Mouse (Mus musculus) spleen, adult 2 months (tissue): ENCODE data around the gene Schip1. TPM values are rescaled to one million over a fixed set of nuclear protein-coding genes. Genes with fewer than 3 reads are reported as not detected.

Source experiments
- DNase-seq, 2 experiments: peaks; one replicate each; pipeline versions ENCODE4 v3.0.0 to v3.0.0-alpha.2; 2012 to 2021; ENCODE audit warnings: low spot score in 2 of 2, low read depth in 1 of 2
- H3K27ac ChIP-seq: fragments of 200-500 bp; 2 replicates; pipeline ENCODE4 v1.5.1; 2012; ENCODE audit warnings: low read length, inconsistent platforms; ENCODE audit not compliant: insufficient read depth
- H3K27me3 ChIP-seq: fragments of 200-500 bp; 2 replicates; pipeline ENCODE4 v1.6.1; 2012; ENCODE audit warnings: mild to moderate bottlenecking, moderate library complexity, low read length, inconsistent platforms; ENCODE audit not compliant: control insufficient read depth, insufficient read depth
- H3K36me3 ChIP-seq: fragments of 200-500 bp; 2 replicates; pipeline ENCODE4 v1.6.1; 2012; ENCODE audit warnings: mild to moderate bottlenecking, low read length, inconsistent platforms; ENCODE audit not compliant: control insufficient read depth, insufficient read depth
- H3K4me1 ChIP-seq: fragments of 200-500 bp; 2 replicates; pipeline ENCODE4 v1.6.1; 2011; ENCODE audit warnings: inconsistent platforms; ENCODE audit not compliant: control insufficient read depth, insufficient read depth, insufficient read length
- H3K4me3 ChIP-seq: fragments of 200-500 bp; 2 replicates; pipeline ENCODE4 v1.5.1; 2011; ENCODE audit warnings: mild to moderate bottlenecking, inconsistent platforms; ENCODE audit not compliant: insufficient read depth, insufficient read length; ENCODE audit errors: extremely low read depth
- CTCF ChIP-seq: fragments of 200-500 bp; IDR thresholded peaks from 2 replicates; pipeline ENCODE4 v1.5.1; 2011; ENCODE audit warnings: mild to moderate bottlenecking, inconsistent platforms; ENCODE audit not compliant: insufficient read depth, insufficient read length, insufficient replicate concordance; ENCODE audit errors: extremely low read depth
- POLR2A ChIP-seq: fragments of 200-500 bp; IDR thresholded peaks from 2 replicates; pipeline ENCODE4 v1.6.1; 2011; ENCODE audit warnings: low read depth, low read length, inconsistent platforms
- WGBS: fragments of 180-500 bp; shearing (Covaris S2); methylation state at CpG from one replicate; pipeline ENCODE4 v1.1.7; 2018; 5-methylcytosine and 5-hydroxymethylcytosine counted together
- polyA plus RNA-seq: library from polyadenylated mRNA; depleted of rRNA; stranded (reverse); fragments of >200 nt; gene quantifications from 2 replicates; pipeline ENCODE4 v1.2.3, GENCODE M21; 2012

Gene Schip1
- polyA plus RNA-seq, 1 experiment = 3.7 TPM

DNA sequence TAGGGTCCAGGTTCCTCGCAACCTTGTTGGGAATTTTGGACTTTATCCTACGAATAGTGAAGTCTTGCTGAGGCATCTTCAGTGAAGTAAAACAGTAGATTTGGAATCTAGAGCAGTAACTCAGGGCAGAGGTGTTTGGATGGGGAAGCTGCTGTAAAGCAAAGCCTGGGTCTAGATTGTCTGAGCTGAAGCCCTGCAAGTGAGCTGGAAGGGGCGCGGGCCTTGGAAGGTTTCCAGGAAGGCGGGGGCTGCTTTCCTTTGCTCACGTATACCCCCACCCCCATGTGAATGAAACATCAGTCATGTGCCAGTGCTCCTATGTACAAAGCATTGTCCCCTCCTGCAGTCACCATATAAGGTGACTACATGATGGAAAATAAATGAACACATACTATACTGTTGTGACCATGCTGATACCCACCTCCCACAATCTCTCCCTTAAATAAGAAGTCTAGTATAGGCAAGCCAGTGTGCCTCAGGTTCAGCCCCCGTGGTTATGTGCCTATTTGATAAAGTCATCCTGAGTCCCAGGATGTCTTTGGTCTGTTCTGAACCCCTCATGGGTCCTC lies 470.6 kb downstream of the Schip1 start:
- Histone ChIP-seq H3K27me3 (no peaks in the 10 kb centered on the region), H3K36me3 (no peaks in the 10 kb centered on the region), H3K4me1 (no peaks in the 10 kb centered on the region), H3K4me3 (no peak overlapping the region), H3K27ac (no peak overlapping the region)
- 79% methylated on average over 7 of the region's 7 CpGs for WGBS
- no peak for TF ChIP-seq POLR2A
- no peak for TF ChIP-seq CTCF
- no peak for DNase-seq

DNA sequence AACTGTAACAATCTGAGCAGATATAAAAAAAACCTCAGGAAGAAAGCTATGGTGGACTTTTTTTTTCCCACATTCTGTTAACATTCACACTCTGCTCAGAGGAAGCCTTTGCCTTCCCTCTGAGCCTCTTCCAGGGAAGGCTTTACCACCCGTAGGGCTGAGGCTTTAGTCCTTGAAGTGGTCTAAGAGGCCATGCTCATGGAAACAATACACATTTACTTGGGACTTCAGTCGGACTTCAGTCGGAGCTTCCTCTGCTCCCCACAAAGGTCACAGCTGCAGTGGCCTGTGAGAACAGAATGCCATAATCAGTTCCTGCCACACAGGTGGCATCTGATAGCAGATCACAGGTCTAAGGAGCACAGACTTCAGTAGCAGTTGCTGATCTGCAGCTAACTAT lies 471.5 kb downstream of the Schip1 start:
- TF ChIP-seq POLR2A (no peak), CTCF (no peak)
- H3K27me3 ChIP-seq = no peaks in the 10 kb centered on the region
- no peaks in the 10 kb centered on the region for H3K36me3 ChIP-seq
- H3K27ac ChIP-seq = no peak overlapping the region
- H3K4me3 ChIP-seq = no peak overlapping the region
- 75% methylated on average over 3 of the region's 3 CpGs for WGBS
- H3K4me1 ChIP-seq = no peaks in the 10 kb centered on the region
- DNase-seq = no peak

DNA sequence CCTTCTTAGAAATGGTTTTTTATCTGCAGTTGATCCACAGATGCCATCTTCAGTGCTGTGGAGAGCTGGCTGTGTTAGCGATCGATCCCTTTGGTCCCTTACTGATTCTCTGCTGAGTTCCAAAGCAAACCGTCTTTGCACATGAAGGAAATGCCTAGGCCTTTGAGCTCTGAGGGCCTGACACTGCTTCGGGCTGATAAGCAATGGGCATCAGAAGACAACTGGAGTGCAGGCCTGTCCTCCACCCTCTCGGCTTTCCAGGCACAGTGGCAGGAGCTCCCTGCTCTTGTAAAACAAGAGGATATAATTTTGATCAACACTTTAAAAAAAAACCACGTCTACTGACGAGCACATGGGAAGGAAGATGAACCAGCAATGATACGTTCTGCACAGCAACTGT lies 477.1 kb downstream of the Schip1 start:
- H3K36me3 ChIP-seq = no peaks in the 10 kb centered on the region
- TF ChIP-seq POLR2A = no peak
- no peak for DNase-seq
- no peak overlapping the region for H3K27ac ChIP-seq
- H3K4me1 ChIP-seq = no peaks in the 10 kb centered on the region; the same call in 1 of the 2 replicates
- no peak overlapping the region for H3K4me3 ChIP-seq
- no peaks in the 10 kb centered on the region for H3K27me3 ChIP-seq
- 83% methylated on average over 8 of the region's 8 CpGs for WGBS

DNA sequence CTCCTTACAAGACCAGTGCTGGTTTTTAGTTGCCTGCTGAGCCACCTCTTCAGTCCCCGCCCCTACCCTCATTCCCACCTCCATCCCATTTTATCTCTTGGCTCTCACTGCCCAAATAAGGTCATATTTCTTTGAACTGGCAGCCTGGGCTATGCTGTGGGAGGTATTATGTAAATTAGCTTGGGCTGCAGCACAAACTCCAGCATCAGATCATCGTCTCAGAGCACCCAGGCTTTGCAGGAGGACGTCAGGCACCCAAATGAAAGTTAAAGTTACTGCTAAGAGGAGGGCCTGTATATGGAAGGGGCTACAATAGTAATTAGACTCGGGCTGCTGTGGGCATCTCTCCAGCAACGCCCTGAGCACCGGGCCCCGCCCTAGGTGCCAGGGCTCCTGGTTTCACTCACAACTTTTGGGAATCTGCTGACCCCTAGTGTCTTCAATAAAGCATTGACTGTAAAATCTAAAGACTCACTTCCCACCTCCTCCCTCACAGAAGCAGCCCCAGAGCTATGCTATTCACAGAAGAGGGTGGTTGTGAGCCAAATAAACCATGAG lies 478.4 kb downstream of the Schip1 start:
- DNase-seq = no peak
- WGBS = 9% methylated on average over 7 of the region's 7 CpGs
- TF ChIP-seq CTCF (no peak), POLR2A (no peak)
- Histone ChIP-seq H3K4me3 (peak overlapping the region; percentile 44; the same call in 1 of the 2 replicates), H3K27me3 (no peaks in the 10 kb centered on the region), H3K36me3 (no peaks in the 10 kb centered on the region), H3K4me1 (no peaks in the 10 kb centered on the region; the same call in 1 of the 2 replicates), H3K27ac (no peak overlapping the region)

DNA sequence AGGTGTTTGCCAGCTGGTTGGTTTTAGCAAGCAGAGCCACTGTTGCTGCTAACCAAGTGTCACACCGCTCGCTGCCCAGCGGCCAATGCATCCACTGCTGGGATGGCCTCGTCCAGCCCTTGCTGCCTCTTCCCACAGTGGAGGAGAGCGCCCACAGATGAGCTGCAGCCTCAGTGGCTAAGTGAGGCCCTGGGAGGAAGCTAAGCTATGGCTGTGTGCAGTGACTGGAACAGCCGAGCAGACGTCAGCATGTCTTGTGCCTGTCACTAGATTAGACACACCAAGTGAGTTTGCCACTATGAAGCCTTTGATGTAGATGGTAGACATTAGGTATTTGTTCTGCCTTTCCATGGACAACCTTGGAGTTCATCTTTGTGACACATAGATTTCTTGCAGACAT lies 480.2 kb downstream of the Schip1 start:
- H3K36me3 ChIP-seq = no peaks in the 10 kb centered on the region
- H3K4me3 ChIP-seq = no peak overlapping the region
- no peaks in the 10 kb centered on the region for H3K27me3 ChIP-seq
- DNase-seq = no peak
- no peak overlapping the region for H3K27ac ChIP-seq
- H3K4me1 ChIP-seq = no peaks in the 10 kb centered on the region; the same call in 1 of the 2 replicates
- 78% methylated on average over 7 of the region's 7 CpGs for WGBS
- TF ChIP-seq POLR2A (no peak), CTCF (no peak)

DNA sequence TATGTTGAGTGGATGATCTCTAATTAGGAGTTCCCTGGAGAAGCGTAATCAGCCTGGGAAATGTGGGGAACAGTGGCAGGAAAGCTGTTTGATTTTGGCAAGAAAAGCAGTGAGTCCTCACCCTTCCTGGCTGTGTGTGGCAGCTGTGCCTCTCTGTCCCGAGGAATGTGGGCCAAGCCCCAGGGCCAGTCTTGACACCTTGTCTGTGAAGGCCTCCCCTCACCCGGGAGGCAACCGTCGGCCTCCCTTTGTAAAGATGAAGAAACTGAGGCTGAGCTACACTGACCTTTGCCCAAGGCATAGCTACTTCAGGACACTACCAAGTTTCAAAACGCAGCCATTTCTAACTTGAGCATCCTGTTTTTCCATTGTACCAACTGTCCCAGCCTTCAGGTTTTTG lies 481.3 kb downstream of the Schip1 start:
- Histone ChIP-seq H3K27me3 (no peaks in the 10 kb centered on the region), H3K4me1 (no peaks in the 10 kb centered on the region; the same call in 1 of the 2 replicates), H3K36me3 (no peaks in the 10 kb centered on the region), H3K4me3 (no peak overlapping the region), H3K27ac (no peak overlapping the region)
- 77% methylated on average over 6 of the region's 6 CpGs for WGBS
- no peak for DNase-seq
- TF ChIP-seq POLR2A = no peak
- no peak for TF ChIP-seq CTCF

DNA sequence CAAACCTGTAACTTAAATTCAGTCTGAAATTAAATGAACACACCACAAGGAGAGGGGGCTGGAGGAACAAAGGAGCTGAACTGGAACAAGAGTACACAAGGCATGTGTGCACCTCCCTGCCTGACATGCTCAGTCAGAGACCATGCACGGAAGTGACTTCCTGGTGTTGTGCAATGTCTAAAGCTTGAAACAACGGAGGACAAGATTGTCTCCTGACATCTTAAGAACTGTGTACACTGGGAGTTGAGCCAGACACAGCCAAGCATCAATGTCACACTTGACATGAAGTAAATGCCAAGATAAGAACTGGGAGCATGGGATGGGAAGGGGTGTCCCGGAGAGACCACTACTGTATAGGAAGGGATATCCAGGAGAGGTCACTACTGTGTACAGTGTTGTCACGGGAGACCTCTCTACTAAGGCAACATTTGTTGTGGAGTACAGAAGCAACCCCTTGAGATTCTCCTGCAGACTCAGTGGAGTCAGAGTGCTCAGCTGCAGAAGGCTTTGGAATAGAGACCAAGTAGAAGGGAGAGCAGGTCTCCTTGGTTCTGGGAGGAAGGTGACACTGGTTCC lies 490.6 kb downstream of the Schip1 start:
- TF ChIP-seq POLR2A = no peak
- no peak for TF ChIP-seq CTCF
- Histone ChIP-seq H3K36me3 (no peaks in the 10 kb centered on the region), H3K4me1 (no peaks in the 10 kb centered on the region), H3K27me3 (no peaks in the 10 kb centered on the region), H3K27ac (no peak overlapping the region), H3K4me3 (no peak overlapping the region)
- DNase-seq = no peak
- WGBS = 54% methylated on average over 4 of the region's 4 CpGs
